Mouse (Mus musculus): ENCODE measurements around the gene Gm28230.
A peak's percentile ranks its signal among the peaks of the same experiment; 100 is the strongest.

Gm28230 gene

DNA sequence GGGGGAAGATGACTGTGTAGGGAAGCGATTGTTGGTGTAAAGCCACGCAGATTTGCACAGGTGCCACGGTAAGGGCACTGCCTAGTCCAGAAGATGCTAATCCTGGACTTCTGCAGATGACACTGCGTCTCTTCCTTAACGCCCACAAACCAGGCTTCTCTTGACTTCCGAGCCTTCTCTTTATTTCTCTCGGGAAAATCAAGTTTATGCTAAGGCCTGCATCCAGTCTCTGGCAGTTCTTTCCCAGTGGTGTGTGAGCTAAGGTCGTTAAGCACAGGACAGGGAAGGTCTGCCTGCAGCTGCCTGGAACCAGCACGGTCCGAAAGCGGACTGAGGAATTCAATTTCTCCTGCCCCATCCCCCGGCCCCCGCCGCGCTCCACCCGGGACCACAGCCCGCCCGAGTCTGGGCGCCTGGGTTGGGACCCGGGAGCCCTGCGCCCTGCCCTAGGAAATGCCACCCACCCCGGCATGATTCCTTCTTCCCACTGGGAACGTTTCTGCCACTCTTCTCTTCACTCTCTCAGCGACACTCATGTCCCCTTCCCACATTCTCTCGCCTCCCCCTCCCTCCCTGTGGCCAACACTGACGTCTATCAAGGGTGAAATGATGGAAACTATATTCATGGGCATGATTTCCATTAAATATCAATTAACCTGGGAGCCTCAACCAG lies 22.7 kb upstream of the Gm28230 start:
- peak; percentile 64 for DNase-seq (ENCODE audit: low spot score)

DNA sequence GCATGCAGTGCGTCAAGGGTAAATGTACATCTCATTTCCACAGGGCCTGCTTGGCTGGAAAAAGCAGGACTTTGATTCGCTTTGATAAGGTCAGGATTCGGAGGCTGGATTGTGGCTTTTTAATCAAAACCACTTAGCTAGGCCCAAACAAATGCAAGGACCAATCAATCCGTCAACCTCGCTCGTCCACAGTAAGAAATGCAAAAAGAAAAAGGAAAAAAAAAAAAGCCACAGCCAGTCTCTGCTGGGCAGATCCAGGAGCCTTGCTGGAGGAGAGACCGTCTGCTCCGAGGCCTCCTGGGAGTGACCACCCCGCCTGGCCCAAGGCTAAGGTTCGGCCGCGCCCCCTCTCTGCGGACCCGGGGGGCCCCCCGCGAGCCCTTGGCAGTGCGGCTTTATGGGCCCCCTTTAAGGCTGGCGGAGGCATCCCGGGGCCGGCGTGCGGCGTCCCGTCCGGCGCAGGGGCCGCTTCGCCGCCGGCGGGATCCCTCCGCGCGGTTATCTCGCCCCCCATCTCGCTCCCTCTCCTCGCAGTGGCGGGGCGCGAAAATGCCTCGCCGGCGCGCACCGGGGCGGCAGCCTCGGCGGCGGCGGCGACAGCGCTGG lies 22.0 kb upstream of the Gm28230 start, which contains the start of gene Hoxd8:
Hoxd8 (plus strand) TSS at position 223 of the 606 bp plus-strand sequence.
- DNase-seq (ENCODE audit: low spot score) = peak; percentile 89

DNA sequence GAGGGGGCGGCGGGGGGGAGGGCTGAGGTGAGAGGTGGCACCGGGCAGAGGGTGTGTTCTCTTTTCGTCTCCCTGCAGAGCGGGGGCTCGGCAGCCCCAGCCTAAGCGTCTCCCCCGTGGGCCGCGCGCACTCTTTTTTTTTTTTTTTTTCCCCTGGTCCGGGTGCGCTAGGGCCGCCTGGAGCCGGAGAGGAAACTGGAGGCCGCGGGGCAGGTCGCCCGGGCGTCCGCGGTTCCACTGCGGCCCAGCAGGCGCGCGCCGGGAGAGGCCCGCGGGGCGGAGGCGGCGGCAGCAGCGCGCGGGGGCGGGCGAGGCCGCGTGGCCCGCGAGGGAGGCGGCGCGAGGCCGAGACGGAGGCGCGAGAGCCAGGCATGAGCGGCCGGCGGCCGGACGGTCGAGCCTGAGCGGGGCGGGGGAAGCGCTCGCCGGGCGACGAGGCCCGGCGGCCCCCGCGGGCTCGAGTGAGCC lies 21.5 kb upstream of the Gm28230 start:
- DNase-seq (ENCODE audit: low spot score) = peak; percentile 60

DNA sequence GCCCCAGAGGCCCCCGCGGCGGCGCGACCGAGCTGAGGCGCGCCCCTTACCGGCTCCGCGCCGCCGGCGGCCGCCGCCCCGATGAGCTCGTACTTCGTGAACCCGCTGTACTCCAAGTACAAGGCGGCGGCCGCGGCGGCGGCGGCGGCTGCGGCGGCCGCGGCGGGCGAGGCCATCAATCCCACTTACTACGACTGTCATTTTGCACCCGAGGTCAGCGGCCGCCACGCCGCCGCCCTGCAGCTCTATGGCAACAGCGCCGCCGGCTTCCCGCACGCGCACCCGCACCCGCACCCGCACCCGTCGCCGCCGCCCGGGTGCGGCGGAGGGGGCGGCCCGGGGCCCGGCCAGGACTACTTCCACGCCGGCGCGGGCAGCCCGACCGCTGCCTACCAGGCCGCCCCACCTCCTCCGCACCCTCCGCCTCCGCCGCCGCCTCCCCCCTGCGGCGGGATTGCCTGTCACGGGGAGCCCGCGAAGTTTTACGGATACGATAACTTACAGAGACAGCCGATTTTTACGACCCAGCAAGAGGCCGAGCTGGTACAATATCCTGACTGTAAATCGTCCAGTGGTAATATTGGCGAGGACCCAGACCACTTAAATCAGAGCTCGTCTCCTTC lies 20.9 kb upstream of the Gm28230 start:
- peak; percentile 74 for DNase-seq (ENCODE audit: low spot score)

DNA sequence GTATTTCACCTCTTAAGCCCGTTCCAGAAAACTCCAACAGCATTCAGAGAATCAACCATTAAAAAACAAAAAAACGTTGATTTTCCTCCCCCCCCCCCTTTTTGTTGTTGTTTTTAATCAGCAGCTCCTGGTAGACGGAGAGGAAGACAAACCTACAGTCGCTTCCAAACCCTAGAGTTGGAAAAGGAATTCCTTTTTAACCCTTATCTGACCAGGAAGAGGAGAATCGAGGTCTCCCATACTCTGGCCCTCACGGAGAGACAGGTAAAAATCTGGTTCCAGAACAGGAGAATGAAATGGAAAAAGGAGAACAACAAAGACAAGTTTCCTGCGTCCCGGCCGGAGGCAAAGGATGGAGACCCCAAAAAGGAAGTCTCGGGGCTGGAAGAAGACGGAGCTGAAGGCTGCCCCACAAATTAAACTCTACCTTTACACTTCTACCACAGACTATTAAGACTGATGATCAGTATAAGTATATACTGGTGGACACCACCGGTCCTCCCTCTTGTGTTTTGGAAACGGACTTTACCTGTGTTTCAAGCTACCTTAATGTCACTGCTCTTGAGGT lies 20.1 kb upstream of the Gm28230 start:
- peak; percentile 34 for DNase-seq (ENCODE audit: low spot score)

DNA sequence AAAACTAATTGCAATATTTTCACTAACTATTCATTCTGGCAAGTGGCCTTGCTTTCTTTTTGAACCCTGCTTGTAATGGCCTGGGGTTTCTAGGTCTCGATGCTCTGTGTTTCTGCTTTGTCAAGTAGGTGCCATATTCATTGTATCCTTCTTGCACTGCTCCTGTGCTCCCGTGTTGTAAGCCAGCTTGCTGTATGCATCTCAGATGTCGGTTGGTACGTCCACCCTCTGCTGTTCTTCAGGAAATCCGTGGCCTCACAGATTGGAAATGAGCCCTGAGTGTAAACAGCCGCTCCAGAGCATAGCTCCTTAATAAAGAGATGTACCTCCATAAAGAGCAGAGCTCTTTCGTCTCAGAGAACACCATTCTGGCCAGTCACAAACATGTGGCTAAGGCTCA lies 18.9 kb upstream of the Gm28230 start:
- DNase-seq (ENCODE audit: low spot score) = peak; percentile 37

DNA sequence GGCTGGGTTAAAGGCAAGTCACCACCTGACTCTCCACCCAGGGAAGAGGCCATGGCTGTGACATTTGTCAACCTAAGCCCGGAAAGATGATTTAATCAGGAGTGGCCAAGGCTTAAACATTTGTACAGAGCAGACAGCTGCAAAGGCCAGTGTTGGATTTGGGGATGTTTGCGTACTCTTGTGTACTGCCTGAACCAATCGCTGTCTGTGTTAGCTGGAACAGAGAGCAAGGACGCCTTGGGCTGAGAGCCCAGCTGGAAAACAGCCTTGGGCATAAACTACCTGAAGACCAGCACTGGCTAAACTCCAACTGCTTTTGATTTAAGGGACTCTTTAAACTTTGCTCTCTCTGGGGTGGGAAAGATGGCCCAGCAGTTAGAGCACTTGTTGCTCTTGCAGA lies 17.9 kb upstream of the Gm28230 start:
- peak; percentile 45 for DNase-seq (ENCODE audit: low spot score)

DNA sequence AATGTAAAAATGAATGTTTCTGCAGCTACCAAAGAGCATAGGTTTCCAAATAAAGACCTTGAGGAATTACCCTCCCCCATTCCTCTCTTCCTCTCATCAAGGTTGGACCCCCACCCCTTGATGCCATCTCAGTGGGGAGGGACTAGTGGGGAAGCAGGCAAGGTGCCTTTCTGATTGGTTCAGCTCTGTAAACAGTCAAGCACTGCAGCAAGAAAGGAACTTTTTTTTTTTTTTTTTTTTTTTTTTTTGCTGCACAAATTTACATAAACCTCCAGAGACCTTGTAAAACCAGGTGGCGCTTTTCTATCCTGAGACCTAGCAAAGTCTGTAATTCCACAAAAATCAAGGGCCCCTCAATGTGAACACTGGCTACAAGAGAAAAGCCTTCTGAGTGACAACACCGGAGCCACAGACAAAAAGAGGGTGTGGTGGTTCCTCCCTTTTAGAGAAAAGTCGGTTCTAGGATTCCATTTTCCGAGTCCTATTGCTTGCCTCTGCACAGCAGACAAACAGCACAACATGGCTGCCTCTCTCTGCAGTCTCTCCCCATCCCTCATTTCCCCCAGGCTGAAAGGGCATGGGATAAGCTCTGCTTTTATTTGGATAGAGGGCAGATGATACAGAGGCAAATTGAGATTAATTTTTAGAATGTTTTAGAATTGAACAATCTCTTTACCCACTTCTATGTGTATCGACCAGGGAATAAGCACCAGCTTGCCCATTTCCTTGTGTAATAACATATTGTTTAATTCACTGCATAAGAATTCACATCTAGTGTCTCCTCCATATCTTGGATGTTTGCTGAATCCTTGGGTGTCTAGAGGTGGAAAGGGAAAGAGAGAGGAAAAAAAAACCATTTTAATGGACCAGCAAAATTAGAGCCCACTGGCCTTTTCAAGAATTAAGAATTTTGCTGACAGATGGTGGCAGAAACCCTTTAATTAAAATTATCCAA lies 16.8 kb upstream of the Gm28230 start:
- peak; percentile 36 for DNase-seq (ENCODE audit: low spot score)

DNA sequence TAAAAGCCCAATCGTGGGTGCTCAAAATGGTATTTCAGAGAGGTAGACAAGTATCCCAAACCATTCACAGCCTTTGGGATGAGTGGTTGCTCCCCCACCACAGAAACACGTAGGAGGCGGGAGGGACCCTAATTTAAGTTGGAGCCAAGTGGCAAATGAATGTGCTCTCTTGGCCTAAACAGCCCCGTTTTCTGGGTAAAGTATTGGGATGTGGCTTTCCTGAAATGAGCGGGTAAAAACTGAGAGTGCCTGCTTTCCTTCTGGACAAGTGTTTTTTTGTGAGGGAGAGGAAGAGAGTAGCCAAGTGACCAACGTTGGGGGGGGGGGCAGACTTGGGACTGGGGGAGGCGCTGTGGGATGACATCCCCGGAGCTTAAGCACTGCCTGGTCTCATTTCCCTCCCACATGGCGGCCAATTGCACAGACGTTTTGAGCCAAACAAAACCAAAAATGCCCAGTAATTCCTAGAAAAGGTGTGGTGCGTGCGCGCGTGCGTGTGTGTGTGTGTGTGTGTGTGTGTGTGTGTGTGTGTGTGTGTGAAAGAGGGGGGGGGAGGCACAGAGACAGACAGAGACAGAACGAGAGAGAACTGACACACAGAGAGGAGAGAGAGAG lies 15.5 kb upstream of the Gm28230 start:
- peak; percentile 45 for DNase-seq (ENCODE audit: low spot score)

DNA sequence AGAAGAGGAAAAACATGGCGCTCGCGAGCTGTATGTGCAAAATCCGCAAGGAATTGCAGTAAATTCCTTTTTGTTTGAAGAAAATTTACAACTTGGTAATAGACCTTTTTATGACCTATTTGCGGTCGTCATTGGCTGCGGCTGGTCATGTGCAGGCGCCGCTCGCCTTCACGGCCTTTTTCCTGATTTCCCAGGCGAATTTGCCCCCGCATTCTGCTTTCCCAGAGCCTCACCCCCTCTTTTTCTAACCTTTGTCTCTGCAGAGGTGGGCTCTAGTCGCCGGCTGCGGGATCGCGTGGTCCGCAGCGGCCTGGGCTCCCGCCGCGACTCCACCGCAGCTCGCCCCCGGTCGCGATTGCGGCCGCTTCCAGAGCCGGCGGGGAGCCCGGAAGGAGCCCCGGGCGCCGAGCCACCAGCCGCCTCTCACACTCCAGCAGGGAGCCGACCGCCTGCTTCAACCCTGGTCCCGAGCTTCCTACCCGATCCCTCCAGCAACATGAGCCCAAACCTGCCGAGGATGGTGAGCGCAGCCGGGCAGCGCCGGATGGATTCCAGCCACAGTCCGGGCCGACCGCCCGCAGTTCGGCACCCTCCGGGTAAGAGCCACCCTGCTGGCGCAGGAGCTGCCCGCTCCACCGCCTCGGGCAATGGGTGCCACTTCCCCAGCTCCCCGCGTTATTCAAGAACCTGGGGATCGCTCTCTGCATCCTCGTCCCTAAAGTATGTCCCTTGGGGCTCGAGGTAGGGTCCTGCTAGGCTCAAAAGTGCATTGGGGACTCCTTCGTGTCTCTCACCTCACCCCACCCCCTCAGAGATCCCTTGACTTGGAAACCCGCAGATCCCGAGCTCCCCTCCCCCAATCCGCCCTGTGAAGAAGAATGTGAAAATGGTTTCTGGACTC lies 14.6 kb upstream of the Gm28230 start, which contains the start of the genes Hoxd3 and Hoxd4:
Hoxd3 (plus strand) TSS at position 207 of the 901 bp plus-strand sequence.
Hoxd4 (plus strand) TSS at position 209 of the 901 bp plus-strand sequence.
- peak; percentile 68 for DNase-seq (ENCODE audit: low spot score)

DNA sequence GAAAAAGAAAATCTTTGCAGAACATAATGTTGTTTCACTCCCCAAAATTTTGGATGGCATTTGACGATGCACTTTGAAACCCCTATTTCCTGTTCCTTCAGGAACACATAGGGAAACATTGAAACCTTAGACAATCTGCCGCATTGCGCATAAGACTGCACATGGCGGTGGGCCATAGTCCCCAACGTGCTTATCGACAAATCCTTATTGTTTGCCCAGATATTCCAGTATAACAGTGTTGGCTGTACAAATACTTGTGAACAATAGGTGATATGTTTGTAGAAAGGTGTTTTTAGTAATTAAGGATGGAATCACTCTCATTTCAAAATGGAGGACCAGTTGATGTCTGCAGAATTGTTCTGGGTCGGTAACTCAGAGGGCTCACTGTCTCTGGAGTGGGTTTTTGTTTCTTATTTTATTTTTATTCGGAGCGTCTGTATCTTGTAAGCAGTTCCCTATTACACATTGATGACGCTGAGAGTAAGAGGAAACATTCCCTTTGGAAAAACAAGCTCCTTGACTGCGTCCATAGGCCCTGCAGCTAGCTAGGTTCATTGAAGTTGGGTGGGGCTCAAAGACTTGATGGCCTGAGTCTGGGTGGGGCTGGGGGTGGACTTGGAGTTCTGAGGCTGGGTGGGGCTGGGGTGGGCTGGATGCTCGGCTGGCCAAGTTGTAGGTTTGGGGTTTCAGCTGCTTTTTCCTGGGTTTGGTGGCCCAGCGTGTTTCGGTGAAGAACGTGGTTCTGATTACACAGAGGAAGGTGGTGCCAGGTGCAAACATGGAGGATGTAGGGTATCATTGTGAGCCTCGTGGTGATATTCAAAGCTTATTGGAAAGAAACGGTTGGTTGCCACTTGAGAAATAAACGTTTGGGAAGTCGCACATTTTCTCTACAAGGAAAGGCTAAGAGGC lies 13.0 kb upstream of the Gm28230 start:
- DNase-seq (ENCODE audit: low spot score) = peak; percentile 40

DNA sequence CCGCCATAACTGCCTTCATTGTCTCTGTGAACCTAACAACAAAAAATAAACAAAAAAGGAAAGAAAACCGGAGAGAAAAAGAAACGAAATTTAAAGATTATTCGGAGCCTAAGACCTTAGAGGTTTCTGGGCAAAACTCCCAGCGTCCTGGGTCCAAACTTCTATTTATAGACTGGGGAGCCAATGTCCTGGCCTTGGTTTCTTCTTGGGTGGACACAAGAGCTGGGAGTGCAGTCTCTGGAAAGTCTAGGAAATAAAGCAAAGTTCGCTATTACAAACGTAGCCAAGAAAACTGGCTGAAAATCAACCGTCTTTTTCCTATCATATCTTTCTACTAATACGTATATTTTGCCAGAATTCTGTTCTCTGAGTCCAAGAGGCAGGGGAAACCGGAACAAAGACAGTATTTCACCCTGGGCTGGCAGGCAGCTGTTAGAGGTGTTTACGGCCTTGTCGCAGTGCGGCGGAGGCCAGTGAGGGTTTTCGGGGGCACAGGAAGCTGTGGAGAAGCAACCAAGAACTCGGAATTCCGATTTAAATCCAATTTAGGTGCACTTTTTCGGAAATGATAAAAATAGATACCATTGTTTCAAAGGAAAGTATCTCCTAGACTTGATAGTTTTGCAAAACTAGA lies 12.3 kb upstream of the Gm28230 start:
- DNase-seq (ENCODE audit: low spot score) = peak; percentile 48

DNA sequence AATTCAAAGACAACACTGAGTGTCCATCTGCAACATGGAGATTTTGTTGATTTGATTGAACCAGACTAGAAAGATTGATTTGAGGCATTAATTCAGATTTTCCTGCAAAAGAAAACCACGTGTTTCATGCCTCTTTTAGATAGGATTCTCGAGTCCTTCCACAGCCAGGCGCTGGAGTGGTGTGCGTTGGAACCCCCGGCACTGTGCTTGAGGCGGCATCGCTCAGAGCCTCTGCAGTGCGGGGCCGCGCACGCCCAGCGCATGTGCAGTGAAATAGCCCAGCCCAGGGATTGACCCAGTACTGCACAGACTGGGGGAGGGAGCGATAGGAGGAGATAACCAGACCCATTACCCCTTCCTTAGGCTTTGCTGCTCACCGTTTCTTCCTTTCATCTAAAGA lies 11.6 kb upstream of the Gm28230 start:
- peak; percentile 55 for DNase-seq (ENCODE audit: low spot score)

DNA sequence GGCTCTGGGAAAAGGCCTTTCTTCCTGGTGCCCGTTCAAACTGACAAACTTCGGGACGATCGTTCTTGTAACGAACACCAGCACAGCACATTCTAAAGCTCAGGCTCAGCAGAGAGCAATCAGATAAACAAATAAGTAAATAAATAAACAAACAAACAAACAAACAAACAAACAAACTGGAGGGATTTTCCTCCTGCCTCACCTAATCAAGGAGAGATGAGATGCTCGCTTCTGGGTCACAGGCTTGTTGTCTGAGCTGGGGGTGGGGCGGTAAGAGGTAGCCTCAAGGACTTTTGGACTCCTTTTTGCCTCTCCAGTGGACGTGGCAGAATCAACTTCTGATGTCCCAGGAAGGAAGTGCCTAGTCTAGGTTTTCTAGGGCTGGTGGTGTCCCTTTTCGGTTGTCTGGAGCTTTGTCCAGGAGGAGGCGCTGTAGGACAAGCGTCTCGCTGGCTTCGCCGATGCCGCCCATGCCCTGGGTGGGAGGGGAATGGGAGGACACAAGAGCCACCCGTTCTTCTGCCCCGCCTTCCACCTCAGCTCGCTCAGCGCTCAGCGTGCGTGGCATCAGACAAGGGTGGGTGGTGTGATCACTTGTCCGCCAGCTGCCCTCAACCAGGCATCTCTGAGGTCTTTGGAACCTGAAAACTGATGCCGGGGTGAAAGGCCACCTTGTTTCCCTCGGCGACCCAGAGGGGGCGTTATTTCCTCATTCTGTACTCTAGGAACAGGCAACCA lies 10.9 kb upstream of the Gm28230 start:
- DNase-seq (ENCODE audit: low spot score) = peak; percentile 98

DNA sequence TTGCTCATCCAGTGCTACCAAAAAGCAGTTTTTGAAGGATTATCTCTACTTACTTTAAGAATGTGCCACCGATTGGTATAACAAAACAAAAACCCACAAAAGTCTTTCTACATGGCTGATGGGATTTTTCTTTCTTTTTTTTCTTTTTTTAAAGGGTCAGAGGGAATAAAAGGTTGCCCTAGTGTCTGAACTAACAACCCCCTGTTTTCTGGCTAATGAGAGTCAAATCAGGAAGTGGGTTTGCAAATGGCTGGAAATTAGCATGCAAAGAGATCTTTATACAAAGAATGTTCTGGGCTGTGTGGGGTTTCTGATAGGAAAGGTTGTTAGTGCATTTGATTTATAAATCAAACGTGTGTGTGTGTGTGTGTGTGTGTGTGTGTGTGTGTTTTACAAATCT lies 6.1 kb upstream of the Gm28230 start:
- no peak for DNase-seq (ENCODE audit: low spot score)

DNA sequence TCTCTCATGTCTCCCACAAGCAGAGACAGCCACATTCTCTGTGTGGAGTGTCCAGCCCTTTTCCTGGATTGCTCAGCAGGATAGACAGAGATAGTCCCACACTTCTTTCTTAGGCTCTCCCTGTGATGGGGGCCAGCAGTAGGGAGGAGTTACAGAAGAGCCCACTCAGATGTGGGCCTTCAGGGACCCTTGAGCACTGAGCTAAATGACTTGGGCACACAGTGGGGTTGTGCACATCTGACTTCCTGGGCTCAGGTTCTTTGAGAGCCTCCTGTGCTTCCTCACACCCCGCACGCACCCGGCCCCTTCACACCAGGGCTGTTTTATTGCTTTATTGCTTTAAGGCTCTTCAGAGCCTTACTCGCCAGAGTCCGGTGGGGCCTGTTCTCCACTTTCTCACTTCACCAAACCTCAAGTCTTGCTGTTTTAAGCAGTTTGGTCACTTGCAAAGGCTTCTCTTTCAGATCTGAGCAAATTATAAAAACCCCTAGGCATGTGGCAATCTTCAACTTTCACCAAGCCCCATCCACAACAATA lies 5.5 kb upstream of the Gm28230 start:
- peak; percentile 29 for DNase-seq (ENCODE audit: low spot score)

DNA sequence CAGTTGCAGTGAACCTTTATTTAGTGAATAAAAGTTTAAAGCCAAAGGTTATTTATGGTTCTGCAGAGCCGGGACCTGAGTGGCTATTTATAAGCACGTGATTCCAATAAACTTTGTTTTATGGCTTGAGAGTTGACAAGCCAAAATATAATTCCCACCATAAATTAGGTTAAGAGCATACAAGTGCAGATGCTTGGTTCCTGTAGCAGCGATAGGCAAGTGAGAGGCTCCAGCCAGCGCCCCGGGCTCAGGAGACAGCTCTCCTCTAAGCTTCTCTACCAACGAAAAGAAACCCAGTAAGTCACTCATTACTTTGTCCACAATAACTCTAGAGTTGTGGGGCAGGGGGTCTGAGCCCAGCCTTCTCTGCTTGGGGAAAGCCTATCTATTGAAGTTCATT lies 4.6 kb upstream of the Gm28230 start:
- peak; percentile 32 for DNase-seq (ENCODE audit: low spot score)

All from testis, postnatal 10 days (tissue).